Mouse (Mus musculus): ENCODE measurements around the gene Atp6v0a1. TPM values are rescaled to one million over a fixed set of nuclear protein-coding genes. Genes with fewer than 3 reads are reported as not detected.
A peak's percentile ranks its signal among the peaks of the same experiment; 100 is the strongest.

Atp6v0a1 gene
- total and polyA plus RNA-seq, 2 experiments, result 21.5 to 37.7 TPM

DNA sequence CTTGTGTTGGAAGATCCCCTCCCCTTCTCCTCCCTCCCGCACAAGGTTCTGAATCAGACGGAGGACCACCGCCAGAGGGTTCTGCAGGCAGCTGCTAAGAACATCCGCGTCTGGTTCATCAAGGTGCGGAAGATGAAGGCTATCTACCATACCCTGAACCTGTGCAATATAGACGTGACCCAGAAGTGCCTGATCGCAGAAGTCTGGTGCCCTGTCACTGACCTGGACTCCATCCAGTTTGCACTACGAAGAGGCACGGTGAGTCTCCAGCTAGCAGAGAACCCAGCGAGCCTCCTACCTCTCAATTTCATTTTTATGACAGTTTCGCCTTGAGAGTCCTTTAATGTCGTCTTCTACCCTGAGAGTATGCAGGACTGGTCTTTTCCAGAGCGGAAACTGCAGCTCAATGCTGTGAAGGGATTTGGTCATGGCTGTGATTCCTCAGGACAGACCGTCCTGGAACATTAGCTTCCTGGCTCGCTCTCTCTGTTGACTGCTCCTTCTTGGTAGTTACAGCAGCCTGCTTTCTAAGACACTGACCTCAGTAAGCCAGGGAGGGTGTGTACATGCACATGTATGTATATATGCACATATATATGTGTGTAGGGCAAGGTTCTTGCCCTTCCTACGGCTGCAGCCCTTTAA, 24.7 kb downstream of the Atp6v0a1 start:
- WGBS, result 94% methylated on average over 17 of the region's 17 CpGs
- H3K4me3 ChIP-seq (ENCODE audit: insufficient read depth, low read depth, low read length), result no peak overlapping the region
- no peak overlapping the region for H3K9ac ChIP-seq (ENCODE audit: low read depth, low read length)
- TF ChIP-seq POLR2A (IDR thresholded peaks at IDR 0.05; ENCODE audit: extremely low read depth, insufficient read depth, low read length) (no peak), CTCF (IDR thresholded peaks at IDR 0.05; ENCODE audit: low read depth, low read length) (no peak)
- peaks cover 1% of the 10 kb centered on the region; the same call in 1 of the 2 replicates for H3K4me1 ChIP-seq (ENCODE audit: control insufficient read depth, insufficient read depth, low read length)
- no peaks in the 10 kb centered on the region for H3K27me3 ChIP-seq (ENCODE audit: control insufficient read depth, insufficient read depth, low read length)
- no peak overlapping the region for H3K27ac ChIP-seq (replicated peaks; ENCODE audit: insufficient read depth, low read depth, low read length)
- H3K79me2 ChIP-seq (ENCODE audit: control insufficient read depth, insufficient read depth, low read length), result no peaks in the 10 kb centered on the region
- H3K36me3 ChIP-seq (ENCODE audit: control insufficient read depth, insufficient read depth, low read length), result peaks cover 36% of the 10 kb centered on the region
- no peak for DNase-seq (ENCODE audit: extremely low read depth, low read depth, low spot score)

DNA sequence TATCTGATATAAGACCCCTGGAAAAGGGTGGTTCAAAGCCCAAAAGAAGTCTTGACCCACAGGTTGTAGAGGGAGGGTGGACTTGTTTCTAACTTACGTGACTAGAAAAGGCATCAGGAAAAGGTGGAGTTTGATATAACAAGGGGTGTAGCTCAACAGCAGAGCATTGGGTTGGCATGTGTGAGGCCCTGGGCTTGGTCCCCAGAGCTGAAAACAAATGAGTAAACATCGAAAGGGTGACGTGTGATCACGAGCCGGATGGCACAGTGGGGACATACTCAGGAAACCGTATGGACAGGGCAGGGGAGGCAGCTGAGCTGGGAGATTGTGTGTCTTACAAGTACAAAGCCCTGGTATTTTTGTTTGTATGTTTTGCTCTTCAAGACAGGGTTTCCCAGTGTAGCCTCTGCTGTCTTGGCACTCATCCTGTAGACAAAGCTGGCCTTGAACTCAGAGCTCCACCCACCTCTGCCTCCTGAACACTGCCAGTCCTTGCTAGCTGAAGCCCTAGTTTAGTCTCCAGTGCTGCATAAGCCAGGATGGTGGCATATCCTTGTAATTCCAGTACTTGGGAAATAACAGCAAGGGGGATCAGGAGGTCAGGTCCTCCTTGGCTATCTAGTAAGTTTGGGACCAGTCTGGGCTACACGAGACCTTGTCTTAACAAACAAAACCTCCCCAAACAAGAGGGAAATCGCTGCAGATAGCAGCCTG, 25.5 kb downstream of the Atp6v0a1 start:
- Histone ChIP-seq H3K4me3 (ENCODE audit: insufficient read depth, low read depth, low read length) (no peak overlapping the region), H3K79me2 (ENCODE audit: control insufficient read depth, insufficient read depth, low read length) (no peaks in the 10 kb centered on the region), H3K4me1 (ENCODE audit: control insufficient read depth, insufficient read depth, low read length) (peaks cover 1% of the 10 kb centered on the region; the same call in 1 of the 2 replicates), H3K9ac (ENCODE audit: low read depth, low read length) (no peak overlapping the region), H3K36me3 (ENCODE audit: control insufficient read depth, insufficient read depth, low read length) (peaks cover 40% of the 10 kb centered on the region), H3K27ac (replicated peaks; ENCODE audit: insufficient read depth, low read depth, low read length) (no peak overlapping the region), H3K27me3 (ENCODE audit: control insufficient read depth, insufficient read depth, low read length) (no peaks in the 10 kb centered on the region)
- DNase-seq (ENCODE audit: extremely low read depth, low read depth, low spot score), result peak; percentile 73
- WGBS, result 58% methylated on average over 8 of the region's 8 CpGs
- no peak for TF ChIP-seq CTCF (IDR thresholded peaks at IDR 0.05; ENCODE audit: low read depth, low read length)
- no peak for TF ChIP-seq POLR2A (IDR thresholded peaks at IDR 0.05; ENCODE audit: extremely low read depth, insufficient read depth, low read length)

- TF ChIP-seq CTCF (IDR thresholded peaks at IDR 0.05; ENCODE audit: low read depth, low read length) (no peak), POLR2A (IDR thresholded peaks at IDR 0.05; ENCODE audit: extremely low read depth, insufficient read depth, low read length) (no peak)
- no peak for DNase-seq (ENCODE audit: extremely low read depth, low read depth, low spot score)
- WGBS, result 92% methylated on average over 4 of the region's 4 CpGs
- peaks cover 1% of the 10 kb centered on the region; the same call in 1 of the 2 replicates for H3K4me1 ChIP-seq (ENCODE audit: control insufficient read depth, insufficient read depth, low read length)
- H3K27me3 ChIP-seq (ENCODE audit: control insufficient read depth, insufficient read depth, low read length), result no peaks in the 10 kb centered on the region
- H3K36me3 ChIP-seq (ENCODE audit: control insufficient read depth, insufficient read depth, low read length), result peaks cover 39% of the 10 kb centered on the region
- H3K79me2 ChIP-seq (ENCODE audit: control insufficient read depth, insufficient read depth, low read length), result no peaks in the 10 kb centered on the region
- no peak overlapping the region for H3K4me3 ChIP-seq (ENCODE audit: insufficient read depth, low read depth, low read length)
- no peak overlapping the region for H3K27ac ChIP-seq (replicated peaks; ENCODE audit: insufficient read depth, low read depth, low read length)
- no peak overlapping the region for H3K9ac ChIP-seq (ENCODE audit: low read depth, low read length)
Observed at GRCm38 (mm10) chr11:101035328-101035695, 26.1 kb downstream of the Atp6v0a1 start.

GRCm38 (mm10) chr11:101037795-101038194, 28.5 kb downstream of the Atp6v0a1 start:
- peaks cover 47% of the 10 kb centered on the region for H3K36me3 ChIP-seq (ENCODE audit: control insufficient read depth, insufficient read depth, low read length)
- H3K4me3 ChIP-seq (ENCODE audit: insufficient read depth, low read depth, low read length), result no peak overlapping the region
- TF ChIP-seq POLR2A (IDR thresholded peaks at IDR 0.05; ENCODE audit: extremely low read depth, insufficient read depth, low read length) (no peak), CTCF (IDR thresholded peaks at IDR 0.05; ENCODE audit: low read depth, low read length) (no peak)
- H3K27me3 ChIP-seq (ENCODE audit: control insufficient read depth, insufficient read depth, low read length), result no peaks in the 10 kb centered on the region
- no peak overlapping the region for H3K9ac ChIP-seq (ENCODE audit: low read depth, low read length)
- no peaks in the 10 kb centered on the region for H3K79me2 ChIP-seq (ENCODE audit: control insufficient read depth, insufficient read depth, low read length)
- DNase-seq (ENCODE audit: extremely low read depth, low read depth, low spot score), result no peak
- 88% methylated on average over 10 of the region's 10 CpGs for WGBS
- H3K4me1 ChIP-seq (ENCODE audit: control insufficient read depth, insufficient read depth, low read length), result peaks cover 1% of the 10 kb centered on the region; the same call in 1 of the 2 replicates
- H3K27ac ChIP-seq (replicated peaks; ENCODE audit: insufficient read depth, low read depth, low read length), result no peak overlapping the region

DNA sequence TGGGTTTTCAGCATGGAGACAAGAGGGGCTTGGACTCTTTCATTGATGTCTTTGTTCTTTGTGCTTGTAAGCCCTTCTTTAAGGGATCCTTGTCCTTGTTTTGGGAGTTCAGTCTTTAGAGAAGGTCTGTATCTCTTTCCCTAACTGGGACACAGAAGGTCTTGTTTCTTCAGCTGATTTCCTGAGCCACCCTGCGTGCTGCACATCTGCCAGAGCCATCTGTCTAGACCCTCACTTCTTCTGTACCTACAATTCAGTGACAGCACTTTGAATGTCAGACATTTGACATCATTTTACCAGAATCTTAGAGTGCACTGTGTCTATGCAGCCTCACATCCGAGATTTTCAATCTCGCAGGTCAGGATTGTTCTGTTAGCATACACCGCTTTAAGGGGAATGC, 36.6 kb downstream of the Atp6v0a1 start:
- no peaks in the 10 kb centered on the region for H3K79me2 ChIP-seq (ENCODE audit: control insufficient read depth, insufficient read depth, low read length)
- WGBS, result 86% methylated on average over 4 of the region's 4 CpGs
- TF ChIP-seq CTCF (IDR thresholded peaks at IDR 0.05; ENCODE audit: low read depth, low read length) (no peak), POLR2A (IDR thresholded peaks at IDR 0.05; ENCODE audit: extremely low read depth, insufficient read depth, low read length) (no peak)
- no peaks in the 10 kb centered on the region for H3K4me1 ChIP-seq (ENCODE audit: control insufficient read depth, insufficient read depth, low read length)
- no peak overlapping the region for H3K9ac ChIP-seq (ENCODE audit: low read depth, low read length)
- H3K36me3 ChIP-seq (ENCODE audit: control insufficient read depth, insufficient read depth, low read length), result peaks cover 34% of the 10 kb centered on the region
- H3K27ac ChIP-seq (replicated peaks; ENCODE audit: insufficient read depth, low read depth, low read length), result no peak overlapping the region
- H3K27me3 ChIP-seq (ENCODE audit: control insufficient read depth, insufficient read depth, low read length), result no peaks in the 10 kb centered on the region
- DNase-seq (ENCODE audit: extremely low read depth, low read depth, low spot score), result no peak
- no peak overlapping the region for H3K4me3 ChIP-seq (ENCODE audit: insufficient read depth, low read depth, low read length)

DNA sequence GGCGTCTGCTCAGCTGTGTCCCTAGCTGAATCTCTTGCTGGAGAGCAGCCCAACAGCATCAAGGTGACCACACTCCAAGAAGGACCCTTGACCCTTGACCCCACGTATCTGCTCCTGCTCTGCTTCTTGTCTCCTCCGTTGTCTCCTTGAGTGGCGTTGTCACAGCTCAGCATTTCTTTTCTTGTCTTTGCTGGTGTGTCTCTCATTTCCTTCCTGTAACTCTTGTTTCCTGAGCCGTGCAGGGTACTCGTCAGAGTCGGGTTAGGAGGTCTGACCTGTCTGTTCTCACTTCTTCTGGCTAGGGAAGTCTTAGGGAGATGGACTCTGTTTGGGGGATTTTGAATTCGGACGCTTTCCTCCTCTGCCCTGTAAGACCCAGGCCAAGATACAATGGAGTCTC, 37.2 kb downstream of the Atp6v0a1 start:
- Histone ChIP-seq H3K36me3 (ENCODE audit: control insufficient read depth, insufficient read depth, low read length) (peaks cover 31% of the 10 kb centered on the region), H3K4me3 (ENCODE audit: insufficient read depth, low read depth, low read length) (no peak overlapping the region), H3K4me1 (ENCODE audit: control insufficient read depth, insufficient read depth, low read length) (peaks cover 4% of the 10 kb centered on the region; the same call in 1 of the 2 replicates), H3K9ac (ENCODE audit: low read depth, low read length) (no peak overlapping the region), H3K79me2 (ENCODE audit: control insufficient read depth, insufficient read depth, low read length) (no peaks in the 10 kb centered on the region), H3K27ac (replicated peaks; ENCODE audit: insufficient read depth, low read depth, low read length) (peak overlapping the region; percentile 38; the same call in 1 of the 2 replicates), H3K27me3 (ENCODE audit: control insufficient read depth, insufficient read depth, low read length) (no peaks in the 10 kb centered on the region)
- WGBS, result 76% methylated on average over 9 of the region's 9 CpGs
- TF ChIP-seq POLR2A (IDR thresholded peaks at IDR 0.05; ENCODE audit: extremely low read depth, insufficient read depth, low read length), result no peak
- TF ChIP-seq CTCF (IDR thresholded peaks at IDR 0.05; ENCODE audit: low read depth, low read length), result no peak
- DNase-seq (ENCODE audit: extremely low read depth, low read depth, low spot score), result no peak

Measured in liver, adult 2 months (tissue).